Mouse (Mus musculus) urinary bladder, adult 18-20 months (tissue): Measurements from ENCODE around the gene Bckdk.
"Not testable (repeated sequence)": the region's sequence is repeated elsewhere in the genome, so short reads cannot be mapped to it uniquely, and the experiment has no call there.

Source experiments
- DNase-seq, 2 experiments: peaks; one replicate each; pipeline ENCODE4 v3.0.0; 2022; ENCODE audit warnings: low spot score in 2 of 2, mixed read lengths in 2 of 2

Gene Bckdk

GRCm38 (mm10) chr7:127895891-127896290 lies 8.0 kb upstream of the Bckdk start:
- DNase-seq, result not testable (repeated sequence)

GRCm38 (mm10) chr7:127896384-127896783 lies 7.5 kb upstream of the Bckdk start:
- peak in 1 of 2 experiments; percentile 33 for DNase-seq

GRCm38 (mm10) chr7:127897542-127897941 lies 6.3 kb upstream of the Bckdk start:
- no peak for DNase-seq

- no peak for DNase-seq
Observed at GRCm38 (mm10) chr7:127898179-127898956, 5.5 kb upstream of the Bckdk start.

- DNase-seq, result no peak
Observed at GRCm38 (mm10) chr7:127899997-127900396, 3.9 kb upstream of the Bckdk start.

GRCm38 (mm10) chr7:127901772-127902171 lies 2.1 kb upstream of the Bckdk start:
- DNase-seq, result no peak

- DNase-seq, result no peak
Observed at GRCm38 (mm10) chr7:127907939-127908338, 4.1 kb downstream of the Bckdk start.

GRCm38 (mm10) chr7:127908656-127909055 lies 4.8 kb downstream of the Bckdk start:
- DNase-seq, result no peak

- peak; percentile 86 to 91 for DNase-seq
Observed at GRCm38 (mm10) chr7:127912190-127912871, 8.4 kb downstream of the Bckdk start, which contains the start of gene Kat8. Kat8 (plus strand) TSS chr7:127912516.

- DNase-seq, result no peak
Observed at GRCm38 (mm10) chr7:127912938-127913337, 9.1 kb downstream of the Bckdk start.

GRCm38 (mm10) chr7:127915293-127915692 lies 11.4 kb downstream of the Bckdk start:
- no peak for DNase-seq

GRCm38 (mm10) chr7:127918203-127918602 lies 14.3 kb downstream of the Bckdk start:
- no peak for DNase-seq

GRCm38 (mm10) chr7:127919290-127919689 lies 15.4 kb downstream of the Bckdk start:
- no peak for DNase-seq

GRCm38 (mm10) chr7:127921516-127921915 lies 17.6 kb downstream of the Bckdk start:
- DNase-seq, result no peak

GRCm38 (mm10) chr7:127922451-127923275 lies 18.8 kb downstream of the Bckdk start:
- no peak for DNase-seq

GRCm38 (mm10) chr7:127923714-127924113 lies 19.8 kb downstream of the Bckdk start:
- no peak for DNase-seq

GRCm38 (mm10) chr7:127925252-127925651 lies 21.4 kb downstream of the Bckdk start:
- peak in 1 of 2 experiments; percentile 47 for DNase-seq

- DNase-seq, result no peak
Observed at GRCm38 (mm10) chr7:127926066-127926465, 22.2 kb downstream of the Bckdk start.

- DNase-seq, result no peak
Observed at GRCm38 (mm10) chr7:127926846-127927245, 23.0 kb downstream of the Bckdk start.

- DNase-seq, result no peak
Observed at GRCm38 (mm10) chr7:127927726-127928125, 23.8 kb downstream of the Bckdk start.

GRCm38 (mm10) chr7:127928596-127928995 lies 24.7 kb downstream of the Bckdk start:
- no peak for DNase-seq

GRCm38 (mm10) chr7:127929923-127930322 lies 26.0 kb downstream of the Bckdk start, which contains the start of gene Prss8:
Prss8 (minus strand) TSS chr7:127930104.
- peak in 1 of 2 experiments; percentile 75 for DNase-seq
